Mouse (Mus musculus) gastrocnemius, adult 18-20 months (tissue): Measurements from ENCODE around the gene Tmem9. TPM values are rescaled to one million over a fixed set of nuclear protein-coding genes. Genes with fewer than 3 reads are reported as not detected.

Source experiments
- DNase-seq: peaks from one replicate; pipeline ENCODE4 v3.0.0; 2021; ENCODE audit warnings: low spot score
- total RNA-seq, 2 experiments: library from RNA; stranded (reverse); gene quantifications; 2 replicates each; pipeline ENCODE4 v1.2.3; 2021

The Tmem9 gene
- total RNA-seq, 2 experiments from 2014 or later, result 5.9 to 7.0 TPM

DNA sequence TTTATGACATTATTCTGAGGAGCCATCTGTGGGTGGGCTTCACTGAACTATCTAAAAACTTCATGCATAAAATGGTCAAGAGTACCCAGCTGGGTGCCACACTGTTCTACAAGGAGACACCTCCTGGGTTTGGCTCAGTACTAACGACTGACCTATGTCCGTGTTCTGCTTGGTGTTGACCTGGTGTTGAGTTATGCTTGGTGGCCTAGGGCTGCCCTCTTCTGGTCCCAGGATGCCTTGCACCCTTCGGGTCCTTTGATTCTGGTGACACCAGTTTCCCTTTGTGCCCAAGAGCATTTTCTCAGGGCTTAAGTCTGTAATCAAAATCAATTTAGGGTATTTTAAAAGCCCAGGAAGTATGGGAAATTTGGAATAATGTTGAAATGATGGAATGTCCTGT, 68.1 kb downstream of the Tmem9 start:
- peak; percentile 72 for DNase-seq

DNA sequence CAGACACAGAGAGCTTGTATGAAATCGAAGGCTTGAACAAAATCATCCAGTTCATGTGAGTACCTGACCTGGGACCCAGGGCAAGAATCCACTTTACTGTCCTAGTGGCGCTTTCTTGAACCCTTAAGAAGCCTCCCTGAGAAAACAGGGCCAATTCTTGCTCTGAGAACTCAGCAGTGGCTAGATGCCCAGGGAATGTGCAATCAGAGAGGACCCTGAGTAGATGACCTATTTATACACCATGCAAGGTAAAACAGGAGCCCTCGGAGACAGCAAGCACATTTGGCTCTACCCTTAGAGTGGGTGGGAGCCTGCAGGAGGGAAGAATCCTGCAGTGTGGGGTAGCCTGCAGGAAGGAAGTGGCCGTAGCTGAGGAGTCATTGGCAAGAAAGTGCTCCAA, 69.7 kb downstream of the Tmem9 start:
- peak; percentile 75 for DNase-seq

DNA sequence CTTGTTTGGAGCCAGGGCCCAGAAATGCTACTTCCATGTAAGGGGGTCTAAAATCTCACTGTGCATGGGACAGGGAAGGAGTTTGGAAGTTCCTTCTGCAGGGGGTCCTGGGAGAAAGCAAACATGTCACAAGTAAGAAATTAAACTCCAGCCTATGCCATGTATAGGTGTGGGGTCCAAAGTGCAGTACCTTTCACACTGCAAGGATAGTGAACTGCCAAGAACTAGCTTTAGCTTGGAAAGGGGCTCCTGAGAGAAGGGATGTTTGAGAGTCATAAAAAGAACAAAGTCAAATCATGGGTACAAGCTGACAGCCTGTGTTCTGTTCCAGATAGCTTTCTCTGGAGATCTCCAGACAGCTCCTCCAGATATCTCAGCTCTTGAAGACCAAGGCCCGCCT, 73.2 kb downstream of the Tmem9 start:
- DNase-seq, result no peak

Other genes with a start within 250 kb of the Tmem9 start
- gene Phlda3, start 242.0 kb upstream of the Tmem9 start, total RNA-seq, result 100 to 1,000 TPM; 152 to 154 TPM
- 100 to 1,000 TPM; 310 to 354 TPM for gene Tnni1, start 228.7 kb upstream of the Tmem9 start, total RNA-seq
- gene Lad1, start 189.6 kb upstream of the Tmem9 start, total RNA-seq, result under 1 TPM in 1 of 2 experiments, not detected in 1; 0.09 TPM
- gene Tnnt2, start 171.8 kb upstream of the Tmem9 start, total RNA-seq, result 1 to 10 TPM; 3.3 to 4.3 TPM
- under 1 TPM in 1 of 2 experiments, not detected in 1; 0.09 TPM for gene Pkp1, start 88.9 kb upstream of the Tmem9 start, total RNA-seq
- gene Igfn1, start 1.8 kb upstream of the Tmem9 start, total RNA-seq, result 10 to 100 TPM; 32.4 to 62.9 TPM
- gene Ascl5, start 42.7 kb downstream of the Tmem9 start, total RNA-seq, result not detected
- 1,000 to 10,000 TPM in 1 of 2 experiments, 100 to 1,000 TPM in 1; 824 to 1,030 TPM for gene Cacna1s, start 44.6 kb downstream of the Tmem9 start, total RNA-seq
- under 1 TPM; 0.53 to 0.74 TPM for gene Kif21b, start 123.2 kb downstream of the Tmem9 start, total RNA-seq
- gene Mroh3, start 204.7 kb downstream of the Tmem9 start, total RNA-seq, result not detected
- not detected for gene Inava, start 226.1 kb downstream of the Tmem9 start, total RNA-seq